Mouse (Mus musculus) spleen, adult 10 weeks (tissue): ENCODE results near the gene Ddx3x. TPM values are rescaled to one million over a fixed set of nuclear protein-coding genes. Genes with fewer than 3 reads are reported as not detected.

Experiments used
- polyA plus RNA-seq: library from polyadenylated mRNA; stranded (reverse); fragments of 350-450 nt; fragmentation: Illumina TruSeq; extraction: RNeasy Lipid Tissue Mini Kit (QIAGEN cat#74804); gene quantifications from one replicate; pipeline ENCODE4 v1.2.3, GENCODE M21; 2015; ENCODE audit warnings: low replicate concordance; ENCODE audit not compliant: insufficient read depth

Gene Ddx3x
- 293 TPM for polyA plus RNA-seq

GRCm38 (mm10) chrX:13280409-13281328 lies at the start of gene Ddx3x:
TSS of gene Ddx3x (plus strand) at chrX:13280970.

Other genes starting within 250 kb of the Ddx3x start
- gene Usp9x, start 209.5 kb upstream of the Ddx3x start, polyA plus RNA-seq = 97.4 TPM
- gene Nyx, start 185.1 kb downstream of the Ddx3x start, polyA plus RNA-seq = 1.1 TPM